Mouse (Mus musculus): Measurements from ENCODE around the gene Plau.

DNA sequence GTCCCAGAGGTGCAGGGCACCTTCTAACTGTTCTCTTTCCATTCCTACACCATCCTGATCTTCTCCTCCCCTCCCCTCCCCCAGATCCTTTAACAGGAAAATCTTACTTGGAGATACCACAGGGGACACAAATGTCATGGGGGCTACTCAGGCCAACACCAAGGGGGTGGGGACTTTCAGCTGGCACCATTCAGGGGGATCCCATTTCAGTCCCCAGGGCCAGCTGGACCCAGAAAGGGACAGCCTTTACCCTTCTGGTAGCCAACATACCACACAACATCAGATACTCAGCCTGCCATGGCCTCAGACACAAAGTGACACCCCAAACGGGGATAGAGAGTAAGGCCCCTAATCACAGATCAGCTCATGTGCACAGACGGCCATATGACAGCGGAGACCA, 48.3 kb upstream of the Plau start:
- no peak for TF ChIP-seq POLR2A (IDR thresholded peaks at IDR 0.05; ENCODE audit: borderline replicate concordance, extremely low read depth, insufficient read depth, insufficient read length, poor library complexity, severe bottlenecking)
- no peak for TF ChIP-seq CTCF (IDR thresholded peaks at IDR 0.05; ENCODE audit: borderline replicate concordance, extremely low read depth, insufficient read depth, insufficient read length)

Measured in brain, embryonic 14.5 days (tissue).